Mouse (Mus musculus) left cerebral cortex, adult 8-10 months (tissue): ENCODE results near the gene Gm12216. TPM values are rescaled to one million over a fixed set of nuclear protein-coding genes. Genes with fewer than 3 reads are reported as not detected.

Source experiments
- DNase-seq, 2 experiments: peaks; one replicate each; pipeline ENCODE4 v3.0.0; 2022; ENCODE audit warnings: low spot score in 2 of 2
- total RNA-seq, 4 experiments: library from RNA; stranded (reverse); gene quantifications; 2 replicates each; pipeline ENCODE4 v1.2.4; 2022

Gene Gm12216
- total RNA-seq, 4 experiments from 2014 or later, result 1.6 to 6.3 (median 3.3) TPM

DNA sequence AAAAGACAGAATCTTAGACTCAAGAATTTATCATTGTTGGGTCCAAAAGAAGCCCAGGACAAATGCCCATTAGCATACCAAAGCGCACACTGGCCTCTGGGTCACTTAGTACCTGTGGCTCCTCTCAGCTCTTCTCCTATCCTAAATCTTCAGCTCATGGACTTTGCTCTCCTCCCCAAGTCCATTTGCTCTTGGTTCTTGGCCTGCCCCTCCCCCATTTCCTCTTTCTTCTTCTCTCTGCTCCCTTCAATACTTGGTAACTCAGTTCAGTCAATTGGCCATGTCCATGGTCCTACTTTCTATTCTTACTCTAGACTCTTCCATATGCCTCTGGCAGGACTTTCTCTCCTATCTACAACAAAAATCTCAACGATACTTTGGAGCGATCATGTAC is 37.1 kb downstream of the Gm12216 start:
- no peak for DNase-seq

- DNase-seq, result no peak
Observed at GRCm38 (mm10) chr11:53821230-53821944, 37.7 kb downstream of the Gm12216 start.

GRCm38 (mm10) chr11:53820516-53821170 is 38.4 kb downstream of the Gm12216 start:
- no peak for DNase-seq

- DNase-seq, result no peak
Observed at GRCm38 (mm10) chr11:53819511-53819910, 39.5 kb downstream of the Gm12216 start.

DNA sequence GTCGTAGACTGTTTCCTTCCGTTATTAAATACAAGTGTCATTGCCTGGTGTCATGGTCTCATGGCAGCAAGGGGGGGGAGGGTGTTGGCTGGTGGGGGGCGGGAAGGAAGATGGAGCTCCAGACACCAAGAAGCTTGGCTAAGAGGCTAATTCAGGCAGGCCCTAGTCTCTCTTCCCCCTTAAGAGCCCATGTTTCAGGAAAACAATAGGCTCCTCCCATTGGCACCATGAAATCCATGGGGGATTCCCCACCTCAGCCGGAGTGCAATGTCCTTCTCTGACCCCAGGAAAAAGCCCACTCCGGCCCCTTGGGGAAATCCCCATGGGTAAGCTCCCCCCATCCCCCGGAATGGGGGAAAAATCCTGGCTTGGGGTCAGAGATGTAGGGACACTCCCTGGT is 40.3 kb downstream of the Gm12216 start:
- DNase-seq, result no peak

DNA sequence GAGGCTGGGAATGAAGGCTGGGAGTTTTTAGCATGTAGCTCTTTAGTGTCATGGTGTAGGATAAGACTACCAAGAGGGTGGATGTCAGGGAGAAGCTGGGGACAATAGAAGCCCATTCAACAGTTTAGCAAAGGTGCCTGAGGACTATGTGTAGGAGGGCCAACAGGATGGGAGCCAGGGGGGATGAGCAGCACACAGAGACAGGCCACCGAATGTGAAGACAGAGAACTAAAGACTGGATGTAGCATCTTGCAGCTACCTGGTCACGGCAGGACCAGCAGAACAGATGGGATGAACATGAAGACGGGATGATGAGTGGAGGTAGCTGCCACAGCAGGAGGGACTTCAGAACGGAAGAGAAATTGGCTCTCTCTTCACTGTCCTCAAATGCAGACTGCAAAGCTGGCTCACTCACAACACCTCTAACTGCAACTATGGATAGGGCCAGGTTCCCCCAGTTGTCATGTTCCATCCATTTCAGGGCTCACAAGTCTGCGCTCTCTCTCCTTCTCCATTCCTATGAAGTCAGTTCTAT is 42.1 kb downstream of the Gm12216 start:
- no peak for DNase-seq

DNA sequence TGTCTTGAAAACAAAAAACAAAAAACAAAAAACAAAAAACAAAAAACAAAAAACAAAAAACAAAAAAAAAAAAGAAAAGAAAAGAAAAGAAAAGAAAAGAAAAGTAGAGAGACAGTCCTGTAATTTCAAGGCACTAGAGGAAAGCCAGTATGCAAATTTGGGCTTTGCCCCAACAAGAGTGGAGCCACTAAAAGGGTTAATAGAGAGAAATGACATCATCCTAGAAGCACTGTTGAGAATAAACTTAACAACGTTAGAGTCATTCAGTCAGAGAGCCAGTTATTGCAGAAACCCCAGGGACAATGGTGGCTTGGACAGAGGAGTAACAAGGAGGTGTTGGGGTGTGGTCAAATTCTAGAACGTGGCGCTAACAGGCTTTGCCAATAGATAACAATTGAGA is 44.2 kb downstream of the Gm12216 start:
- no peak for DNase-seq

DNA sequence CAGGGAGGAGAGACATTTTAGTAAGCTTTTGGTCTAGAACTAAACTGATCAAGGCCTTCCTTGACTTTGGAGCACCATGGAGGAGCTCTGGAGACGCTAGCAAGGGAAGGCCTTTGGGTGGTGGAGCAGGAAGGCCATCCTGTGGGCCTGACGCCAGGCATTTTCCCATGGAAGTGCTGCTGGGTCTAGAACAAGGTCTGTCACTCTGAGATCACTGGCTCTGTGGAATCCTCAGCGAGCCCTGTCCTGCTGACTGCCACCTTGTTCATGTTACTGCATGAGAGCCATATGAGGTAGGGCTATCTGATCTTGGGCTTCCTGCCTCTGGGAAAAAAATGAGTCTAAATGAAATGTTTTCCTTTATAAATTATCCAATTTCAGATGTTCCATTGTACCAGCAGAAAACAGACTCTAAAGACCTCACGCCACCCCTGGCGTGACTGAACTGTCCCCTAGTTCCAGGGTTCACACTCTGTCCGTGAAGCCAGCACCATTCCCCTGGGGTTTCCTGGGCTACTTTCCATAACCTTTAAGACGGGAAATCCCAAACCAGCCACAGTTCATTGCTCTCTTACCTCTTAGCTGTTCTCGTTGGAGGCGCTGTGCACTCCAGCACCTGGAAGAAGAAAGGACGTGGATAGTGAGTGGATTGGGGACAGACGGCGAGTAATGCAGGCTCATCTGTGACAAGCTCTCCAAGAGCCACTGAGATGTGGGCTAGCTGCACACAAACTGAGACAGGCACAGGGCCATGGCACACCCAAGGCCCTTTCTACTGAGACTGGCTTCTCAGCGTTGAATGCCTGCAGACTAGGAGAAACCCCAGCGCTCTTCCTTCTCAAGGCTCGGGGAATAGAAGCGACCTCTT is 45.8 kb downstream of the Gm12216 start:
- no peak for DNase-seq

GRCm38 (mm10) chr11:53811312-53811711 is 47.7 kb downstream of the Gm12216 start:
- DNase-seq, result no peak

GRCm38 (mm10) chr11:53810749-53811148 is 48.3 kb downstream of the Gm12216 start:
- DNase-seq, result no peak

DNA sequence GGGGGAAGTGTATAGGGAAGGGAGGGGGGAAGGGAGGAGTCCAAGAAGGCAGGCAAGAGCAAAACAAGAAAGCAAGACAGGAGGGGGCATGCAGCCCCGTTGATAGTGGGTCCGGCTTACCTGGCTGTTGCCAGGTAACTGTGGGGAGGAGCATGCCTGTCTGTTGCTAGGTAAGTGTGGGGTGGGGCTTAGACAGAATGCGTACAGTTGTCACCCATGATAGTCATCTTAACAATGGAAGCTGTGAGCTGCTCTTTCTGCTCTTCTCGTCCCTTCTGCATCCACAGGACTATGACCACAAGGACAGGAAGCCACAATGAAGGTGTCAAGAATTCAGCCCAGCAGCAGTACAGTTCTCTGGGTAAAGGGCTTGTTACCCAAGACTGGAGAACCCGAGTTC is 48.9 kb downstream of the Gm12216 start:
- no peak for DNase-seq

GRCm38 (mm10) chr11:53809354-53809753 is 49.7 kb downstream of the Gm12216 start:
- no peak for DNase-seq

DNA sequence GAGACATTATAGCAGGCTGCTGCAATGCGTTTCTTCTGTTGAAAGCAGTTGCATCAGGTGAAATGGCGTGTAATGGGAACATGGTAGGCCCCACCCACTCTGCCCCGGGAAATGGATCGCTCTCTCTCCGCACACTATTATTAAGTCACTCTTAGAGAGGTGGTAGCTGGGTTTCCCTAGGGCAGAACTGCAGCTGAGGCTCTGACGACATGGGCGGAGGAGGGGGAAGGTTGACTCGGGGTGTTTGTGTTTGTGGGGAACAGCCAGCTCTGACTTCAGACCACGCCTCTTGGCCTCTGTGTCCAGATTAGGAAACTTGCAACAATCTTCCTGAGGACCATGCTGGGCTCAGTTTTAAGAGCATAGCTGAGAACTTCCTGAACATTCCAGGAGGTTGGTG is 53.3 kb downstream of the Gm12216 start:
- DNase-seq, result no peak

- no peak for DNase-seq
Observed at GRCm38 (mm10) chr11:53804569-53805344, 54.3 kb downstream of the Gm12216 start.

- no peak for DNase-seq
Observed at GRCm38 (mm10) chr11:53803494-53803893, 55.6 kb downstream of the Gm12216 start.

DNA sequence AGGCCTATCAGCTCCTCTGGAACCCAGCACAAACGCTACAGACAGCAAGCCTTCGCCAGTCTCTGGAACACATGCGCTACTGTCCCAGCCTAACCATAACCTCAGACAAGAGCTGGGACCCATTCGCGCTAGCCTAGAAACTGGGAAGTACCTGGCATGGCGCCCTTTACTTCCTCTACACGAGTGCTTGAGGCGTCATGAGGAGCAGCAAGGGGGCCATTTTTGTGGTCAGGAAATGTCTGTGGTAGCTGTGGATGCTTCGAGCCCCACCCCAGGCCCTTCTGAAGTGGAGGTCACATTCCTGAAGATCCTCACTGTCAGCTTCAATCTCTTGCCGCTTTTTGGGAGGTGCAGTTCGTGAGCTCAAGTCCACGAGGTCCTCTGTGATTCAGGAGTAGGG is 56.0 kb downstream of the Gm12216 start:
- no peak for DNase-seq

DNA sequence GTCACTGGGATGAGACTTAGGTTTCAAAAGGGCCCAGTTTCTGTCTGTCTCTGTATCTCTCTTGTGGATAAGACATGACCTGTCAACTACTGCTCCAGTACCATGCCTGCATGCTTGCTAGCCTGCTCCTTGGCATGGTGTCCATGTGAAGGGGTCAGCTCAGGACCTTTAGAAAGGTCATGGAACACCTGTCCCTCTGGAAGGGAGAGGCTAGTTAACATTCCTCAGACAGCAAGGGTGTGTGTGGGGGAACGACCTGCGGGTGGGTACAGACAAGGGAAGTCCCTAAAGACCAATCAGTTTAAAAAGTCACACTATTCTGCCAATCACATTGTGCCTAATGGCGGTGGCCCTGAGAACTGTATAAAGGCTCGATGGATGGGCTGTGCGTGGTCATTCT is 58.1 kb downstream of the Gm12216 start:
- DNase-seq, result no peak

- no peak for DNase-seq
Observed at GRCm38 (mm10) chr11:53800036-53800435, 59.0 kb downstream of the Gm12216 start.

DNA sequence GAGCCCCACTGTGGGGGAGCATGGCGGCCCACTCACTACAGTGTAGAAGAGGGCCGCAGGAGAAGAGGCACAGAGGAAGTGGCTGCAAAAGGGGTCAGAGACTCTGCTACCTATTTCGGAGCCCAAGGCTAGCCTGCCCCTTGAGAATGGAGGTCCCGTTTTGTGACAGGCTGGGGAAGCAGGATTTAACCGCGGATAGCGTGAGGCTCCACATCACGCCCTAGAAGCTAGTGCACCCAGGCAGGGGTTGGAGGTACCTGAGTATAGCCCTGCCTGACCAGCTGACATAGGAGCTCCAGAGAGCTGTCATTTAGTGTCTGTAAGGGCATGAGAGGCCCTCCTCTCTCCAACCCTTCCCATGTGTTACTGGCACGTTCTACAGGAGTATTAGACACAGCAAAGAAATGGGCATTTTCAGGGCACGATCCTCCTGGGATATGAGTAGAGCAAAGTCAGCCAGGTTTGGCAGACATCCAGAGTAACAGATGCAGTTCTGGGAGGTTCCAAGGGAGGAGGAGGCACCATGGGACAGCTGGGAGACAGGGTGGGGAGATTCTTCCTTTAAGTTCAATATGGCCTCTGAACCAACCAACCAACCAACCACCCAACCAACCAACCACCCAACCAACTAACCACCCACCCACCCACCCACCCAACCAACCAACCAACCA is 60.9 kb downstream of the Gm12216 start:
- DNase-seq, result no peak

DNA sequence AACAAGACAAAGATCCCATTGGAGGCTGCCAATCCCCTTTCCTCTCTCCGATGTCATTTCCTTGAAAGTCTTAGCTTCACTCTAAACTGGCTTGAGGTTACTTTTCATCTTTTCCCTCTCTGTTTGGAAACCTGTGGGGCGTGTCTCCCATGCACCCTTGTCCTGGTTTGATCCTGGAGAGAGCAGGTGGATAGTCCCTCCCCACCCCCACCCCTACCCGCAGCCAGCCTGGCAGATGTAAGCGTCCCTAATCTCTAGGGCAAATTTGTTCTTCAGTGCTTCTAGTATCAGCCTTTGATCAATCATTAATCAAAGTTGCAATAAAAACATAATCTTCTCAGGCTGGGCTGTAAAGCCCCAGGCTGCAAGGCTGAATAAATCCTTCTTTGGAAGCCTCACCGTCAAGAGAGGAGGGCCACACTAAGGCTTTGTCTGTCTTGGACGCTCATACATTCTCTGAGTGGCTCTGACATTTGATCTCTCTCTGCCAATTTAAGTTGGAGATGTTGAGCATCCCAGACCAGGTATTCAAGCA is 61.6 kb downstream of the Gm12216 start:
- no peak for DNase-seq
